Mouse (Mus musculus): Measurements from ENCODE around the gene Inf2.

GRCm38 (mm10) chr12:112664656-112665055 is 76.1 kb downstream of the Inf2 start:
- no peak; a peak in 1 of 4 replicates for TF ChIP-seq POLR2A (IDR thresholded peaks at IDR 0.05; ENCODE audit: control insufficient read depth in 1 of 2, insufficient read depth in 1 of 2, low read depth in 1 of 2, low read length in 2 of 2, poor library complexity in 1 of 2)
- TF ChIP-seq MAZ (IDR thresholded peaks at IDR 0.05; ENCODE audit: low read depth, low read length) = no peak
- TF ChIP-seq ZMIZ1 (IDR thresholded peaks at IDR 0.05; ENCODE audit: low read depth, low read length) = no peak
- TF ChIP-seq EP300 (IDR thresholded peaks at IDR 0.05; ENCODE audit: low read depth in 1 of 2, low read length in 2 of 2) = no peak
- no peak for TF ChIP-seq CTCF (IDR thresholded peaks at IDR 0.05 in 2 of 3, conservative IDR thresholded peaks at IDR 0.05 in 1 of 3; ENCODE audit: control insufficient read depth in 1 of 3, insufficient read depth in 1 of 3, low read depth in 2 of 3, low read length in 3 of 3, poor library complexity in 1 of 3, severe bottlenecking in 1 of 3)
- TF ChIP-seq ZKSCAN1 (IDR thresholded peaks at IDR 0.05; ENCODE audit: low read depth, low read length) = no peak
- no peak for TF ChIP-seq MEF2A (IDR thresholded peaks at IDR 0.05; ENCODE audit: extremely low read depth, insufficient replicate concordance, low read depth, low read length, poor library complexity, severe bottlenecking)
- TF ChIP-seq POLR2AphosphoS2 (IDR thresholded peaks at IDR 0.05; ENCODE audit: low read length) = no peak
- TF ChIP-seq KAT2A (conservative IDR thresholded peaks at IDR 0.05; ENCODE audit: low read depth, low read length) = no peak
- TF ChIP-seq POLR2AphosphoS5 (IDR thresholded peaks at IDR 0.05; ENCODE audit: borderline replicate concordance, low read depth, low read length) = no peak
- no peak for TF ChIP-seq JUND (IDR thresholded peaks at IDR 0.05; ENCODE audit: low read depth, low read length)
- TF ChIP-seq RCOR1 (IDR thresholded peaks at IDR 0.05; ENCODE audit: low read depth, low read length) = no peak
- no peak for TF ChIP-seq ZC3H11A (IDR thresholded peaks at IDR 0.05; ENCODE audit: low read depth, low read length)

Data from MEL (cell line).